Mouse (Mus musculus) hindbrain, embryonic 10.5 days (tissue): ENCODE measurements at regions not wholly inside any gene's neighbourhood (a gene's known extent, or its start where the extent isn't known, plus 50 kb on each side); places are given as distances from the start of the nearest gene placed in this dataset.

Source experiments
- DNase-seq: peaks from one replicate; pipeline ENCODE4 v3.0.0-alpha.2; 2017; ENCODE audit warnings: low spot score
- H3K27ac ChIP-seq: fragments of 300-500 bp; sonication (generic); 2 replicates; pipeline ENCODE4 v1.5.1; 2016; ENCODE audit warnings: mild to moderate bottlenecking, moderate library complexity
- H3K27me3 ChIP-seq: fragments of 300-500 bp; sonication (generic); 2 replicates; pipeline ENCODE4 v1.6.1; 2016; ENCODE audit warnings: mild to moderate bottlenecking; ENCODE audit not compliant: poor library complexity, insufficient read depth, severe bottlenecking
- H3K36me3 ChIP-seq: fragments of 300-500 bp; sonication (generic); 2 replicates; pipeline ENCODE4 v1.6.1; 2016; ENCODE audit warnings: mild to moderate bottlenecking, moderate library complexity
- H3K4me1 ChIP-seq: fragments of 300-500 bp; sonication (generic); replicated peaks from 2 replicates; pipeline ENCODE4 v1.6.1; 2016; ENCODE audit warnings: mild to moderate bottlenecking
- H3K4me3 ChIP-seq: fragments of 300-500 bp; sonication (generic); 2 replicates; pipeline ENCODE4 v1.5.1; 2016; ENCODE audit warnings: mild to moderate bottlenecking, moderate library complexity
- H3K9me3 ChIP-seq: fragments of 300-500 bp; sonication (generic); 2 replicates; pipeline ENCODE4 v1.6.1; 2016; ENCODE audit warnings: mild to moderate bottlenecking, moderate library complexity
- WGBS: fragments of 180-500 bp; shearing (Covaris S2); methylation state at CpG from one replicate; pipeline ENCODE4 v1.1.7; 2016; 5-methylcytosine and 5-hydroxymethylcytosine counted together

DNA sequence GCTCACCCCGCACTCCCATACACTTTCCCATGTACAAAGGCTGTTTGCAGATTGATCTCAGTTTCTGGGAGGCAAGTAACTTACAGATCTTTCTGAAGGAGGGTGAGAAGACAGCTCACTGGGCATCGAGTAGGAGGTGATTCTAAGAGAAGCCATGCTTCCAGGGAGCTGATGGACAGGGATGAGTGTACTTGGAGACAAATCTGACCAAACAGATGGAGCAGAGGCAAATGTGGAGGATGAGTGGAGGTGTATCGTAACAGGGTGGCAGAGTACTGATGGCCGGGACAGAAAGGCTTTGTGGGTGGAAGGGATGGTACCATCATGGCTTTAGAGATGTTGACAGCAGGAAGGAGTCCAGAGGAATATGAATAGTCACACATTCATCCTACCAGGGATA is 212.4 kb downstream of the Fam84a start:
- H3K27me3 ChIP-seq, result no peaks in the 10 kb centered on the region
- H3K9me3 ChIP-seq, result no peaks in the 10 kb centered on the region
- H3K4me1 ChIP-seq, result no peaks in the 10 kb centered on the region
- H3K27ac ChIP-seq, result no peak overlapping the region
- no peaks in the 10 kb centered on the region for H3K36me3 ChIP-seq
- DNase-seq, result no peak
- WGBS, result 93% methylated on average over 4 of the region's 4 CpGs
- no peak overlapping the region for H3K4me3 ChIP-seq

DNA sequence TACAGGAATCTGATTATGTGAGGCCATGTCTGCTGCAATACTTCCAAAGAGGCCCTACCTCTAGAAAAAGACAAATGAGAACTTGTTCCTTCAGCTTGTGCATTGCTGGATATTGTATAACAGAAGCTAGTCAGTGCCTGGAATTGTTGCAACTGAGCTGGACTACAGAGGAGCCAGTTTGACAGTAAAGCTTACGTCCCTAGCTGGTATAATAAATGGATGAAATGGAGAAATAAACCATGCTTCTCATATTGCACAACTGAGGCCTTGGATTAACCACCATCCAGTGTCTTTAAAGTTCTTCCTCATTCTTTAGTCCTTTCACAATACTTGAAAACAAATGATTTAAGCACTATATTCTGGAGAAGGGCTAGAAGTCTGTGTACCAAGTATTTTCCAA is 230.8 kb downstream of the Fam84a start:
- no peak overlapping the region for H3K27ac ChIP-seq

DNA sequence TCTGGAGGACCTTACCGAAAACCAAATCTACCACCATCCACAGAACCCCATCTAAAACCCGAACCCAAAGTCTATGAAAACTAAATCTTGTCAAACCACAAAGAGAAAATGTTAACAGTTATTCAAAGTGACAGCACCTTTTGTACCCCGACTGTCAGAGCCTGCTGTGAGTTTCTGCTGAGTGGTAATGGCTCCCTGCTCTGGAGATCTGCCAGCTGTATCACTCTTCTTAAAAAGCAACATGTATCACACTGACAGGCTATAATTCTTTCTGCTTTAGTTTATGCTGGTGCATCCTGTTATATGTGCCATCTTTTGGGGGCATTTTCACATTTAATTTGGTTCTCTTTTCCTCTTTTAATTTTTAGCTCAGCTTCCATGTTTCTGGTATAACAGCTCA is 268.5 kb downstream of the Fam84a start:
- no peaks in the 10 kb centered on the region for H3K27me3 ChIP-seq
- WGBS, result 64% methylated on average over 3 of the region's 3 CpGs
- DNase-seq, result no peak
- H3K36me3 ChIP-seq, result no peaks in the 10 kb centered on the region
- no peaks in the 10 kb centered on the region for H3K9me3 ChIP-seq
- no peaks in the 10 kb centered on the region for H3K4me1 ChIP-seq
- no peak overlapping the region for H3K27ac ChIP-seq
- no peak overlapping the region for H3K4me3 ChIP-seq

More for the DNA sequence above, 230.8 kb downstream of the Fam84a start:
- Histone ChIP-seq H3K4me1 (no peaks in the 10 kb centered on the region), H3K36me3 (no peaks in the 10 kb centered on the region), H3K4me3 (no peak overlapping the region), H3K27me3 (no peaks in the 10 kb centered on the region), H3K9me3 (no peaks in the 10 kb centered on the region)
- no peak for DNase-seq
- 85% methylated on average over 1 of the region's 1 CpGs for WGBS

DNA sequence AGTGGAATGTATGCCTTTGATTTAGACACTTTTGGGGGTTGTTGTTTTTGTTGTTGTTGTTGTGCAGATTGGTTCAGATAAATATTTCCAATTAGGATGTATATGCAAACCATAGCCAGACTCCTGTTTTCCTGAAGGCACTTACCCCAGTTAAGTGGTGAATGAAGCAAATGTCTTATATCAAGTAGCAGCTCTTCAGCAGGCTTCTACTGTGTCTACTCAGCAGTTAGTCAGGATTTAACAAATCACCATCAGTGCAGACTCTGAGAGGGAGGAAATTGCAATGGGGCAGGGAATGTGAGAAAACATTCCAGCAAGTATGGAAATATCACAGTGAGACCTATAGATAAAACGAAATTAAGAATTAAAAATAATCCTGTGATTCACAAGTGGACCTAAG is 282.7 kb downstream of the Fam84a start:
- Histone ChIP-seq H3K27ac (no peak overlapping the region), H3K4me1 (no peaks in the 10 kb centered on the region), H3K9me3 (no peaks in the 10 kb centered on the region), H3K36me3 (no peaks in the 10 kb centered on the region), H3K27me3 (no peaks in the 10 kb centered on the region), H3K4me3 (no peak overlapping the region)
- WGBS, result 68% methylated on average over 1 of the region's 1 CpGs
- no peak for DNase-seq

DNA sequence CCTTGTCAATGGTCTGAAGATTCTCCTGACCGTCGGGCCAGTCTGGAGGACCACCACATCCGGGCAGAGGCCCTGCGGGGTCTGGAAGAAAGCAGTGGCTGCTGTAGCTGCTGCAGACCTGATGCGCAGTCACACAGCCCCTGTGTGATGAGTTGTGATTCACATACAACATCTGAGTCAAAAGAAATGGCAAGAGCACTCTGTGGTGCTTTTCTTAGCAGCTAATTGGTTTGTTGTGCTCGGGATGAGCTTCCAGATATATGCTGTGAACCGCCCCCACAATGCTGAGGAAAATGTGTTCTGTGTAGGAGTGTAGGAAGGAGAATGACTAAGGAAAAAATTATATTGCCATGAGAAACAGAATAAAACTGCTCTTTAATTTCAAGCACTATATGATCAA is 290.6 kb downstream of the Fam84a start:
- no peak overlapping the region for H3K27ac ChIP-seq
- no peak overlapping the region for H3K4me3 ChIP-seq
- H3K27me3 ChIP-seq, result no peaks in the 10 kb centered on the region
- no peak for DNase-seq
- no peaks in the 10 kb centered on the region for H3K36me3 ChIP-seq
- H3K9me3 ChIP-seq, result 0 out of 2 replicates have a peak, but pooled peaks cover 3% of the 10 kb centered on the region
- H3K4me1 ChIP-seq, result no peaks in the 10 kb centered on the region
- 92% methylated on average over 7 of the region's 7 CpGs for WGBS

DNA sequence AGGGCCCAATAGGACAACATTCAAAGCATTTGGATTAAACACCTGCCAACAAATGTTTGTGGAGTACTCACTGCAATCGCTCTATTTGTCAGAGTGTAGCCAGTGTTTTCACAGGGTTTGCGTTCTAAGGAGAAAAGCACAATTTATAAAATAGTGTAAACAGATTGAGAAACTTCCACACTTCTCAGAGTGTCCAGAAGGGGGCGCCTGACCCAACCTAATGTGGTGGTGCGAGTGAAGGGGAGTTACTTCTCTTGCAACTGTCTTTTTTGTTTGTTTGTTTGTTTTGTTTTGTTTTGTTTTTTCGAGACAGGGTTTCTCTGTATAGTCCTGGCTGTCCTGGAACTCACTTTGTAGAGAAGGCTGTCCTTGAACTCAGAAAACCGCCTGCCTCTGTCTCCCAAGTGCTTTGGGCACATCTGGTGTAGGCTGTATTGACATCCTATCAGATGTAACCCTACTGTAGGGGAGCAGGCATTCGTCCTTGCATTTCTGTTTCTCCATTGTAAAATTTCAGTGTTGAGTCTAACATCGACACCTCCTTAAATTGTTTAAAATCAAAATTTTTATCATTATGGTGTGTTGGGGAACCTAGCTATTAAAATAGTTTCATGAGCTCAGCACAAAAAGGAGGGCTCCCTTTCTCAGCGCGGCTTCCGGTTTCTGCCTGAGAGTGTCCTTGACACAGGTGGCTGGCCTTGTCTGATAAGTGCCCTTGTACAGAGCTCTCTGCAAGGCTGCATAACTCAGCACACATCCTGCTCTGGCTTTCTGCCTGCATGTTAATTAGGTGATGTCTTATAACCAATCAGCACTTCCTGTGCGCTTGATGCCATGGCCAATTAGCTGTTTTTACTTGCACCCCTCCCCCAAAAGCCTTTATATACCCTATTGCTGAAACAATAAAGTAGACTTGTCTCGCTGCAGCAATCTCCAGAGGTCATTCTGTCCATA is 307.0 kb downstream of the Fam84a start:
- peaks cover 7% of the 10 kb centered on the region; the same call in 1 of the 2 replicates for H3K9me3 ChIP-seq
- 66% methylated on average over 13 of the region's 13 CpGs for whole genome bisulfite sequencing
- no peak overlapping the region for H3K27ac ChIP-seq
- no peaks in the 10 kb centered on the region for H3K4me1 ChIP-seq
- peak; percentile 20 for DNase-seq
- H3K27me3 ChIP-seq, result no peaks in the 10 kb centered on the region
- H3K4me3 ChIP-seq, result no peak overlapping the region
- H3K36me3 ChIP-seq, result no peaks in the 10 kb centered on the region

DNA sequence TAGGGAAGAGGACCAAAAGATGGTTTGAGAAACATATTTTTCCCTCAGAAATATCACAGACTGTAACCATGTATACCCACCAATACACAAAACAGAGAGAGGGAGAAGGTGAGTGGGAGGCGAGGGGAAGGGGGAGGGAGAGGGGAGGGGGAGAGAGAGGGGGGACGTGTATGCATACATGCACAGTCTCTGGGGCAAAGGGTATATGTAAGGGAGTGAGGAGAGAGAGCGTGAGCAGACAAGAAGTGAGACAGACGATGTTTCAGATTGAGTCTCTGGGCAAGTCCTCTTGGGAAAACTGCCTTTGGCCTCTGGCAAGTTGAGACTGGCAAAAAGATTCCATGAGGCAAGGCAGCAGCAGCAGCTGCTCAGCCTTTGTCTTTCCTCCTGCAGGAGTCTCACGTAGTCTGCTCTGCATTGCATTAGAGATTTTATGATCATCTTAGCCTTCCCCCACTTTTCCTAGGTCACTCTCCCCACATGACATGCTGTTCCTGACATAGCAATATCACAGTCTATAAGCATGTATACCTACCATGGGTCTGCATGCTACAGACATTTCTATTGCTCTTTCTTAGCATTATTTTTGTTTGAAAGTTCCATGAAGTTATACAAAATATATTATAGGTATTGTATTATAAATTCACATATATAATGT is 308.3 kb downstream of the Fam84a start:
- H3K27ac ChIP-seq, result no peak overlapping the region
- no peaks in the 10 kb centered on the region for H3K4me1 ChIP-seq
- no peaks in the 10 kb centered on the region for H3K27me3 ChIP-seq
- H3K36me3 ChIP-seq, result no peaks in the 10 kb centered on the region
- H3K4me3 ChIP-seq, result no peak overlapping the region
- 56% methylated on average over 5 of the region's 5 CpGs for WGBS
- no peak for DNase-seq
- 0 out of 2 replicates have a peak, but pooled peaks cover 4% of the 10 kb centered on the region for H3K9me3 ChIP-seq

DNA sequence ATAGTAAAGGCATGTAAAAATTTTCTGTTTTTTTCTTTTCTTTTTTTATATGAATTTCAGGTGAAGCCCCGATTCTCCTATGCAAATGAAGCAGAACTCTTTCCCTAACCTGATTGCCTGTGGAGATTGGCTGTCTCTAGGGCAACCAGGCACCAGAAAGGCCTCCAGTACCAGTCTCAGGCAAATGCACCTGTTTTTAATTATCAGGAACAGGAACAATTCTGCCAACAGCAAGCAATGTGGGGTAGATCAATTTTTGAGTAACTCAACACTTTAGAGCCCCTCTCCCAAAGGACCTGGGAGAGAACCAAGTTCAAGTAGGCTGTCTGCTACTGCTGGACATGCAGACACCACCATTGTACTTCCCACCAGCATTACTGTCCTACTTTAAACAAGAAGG is 310.6 kb downstream of the Fam84a start:
- no peaks in the 10 kb centered on the region for H3K36me3 ChIP-seq
- H3K27me3 ChIP-seq, result no peaks in the 10 kb centered on the region
- H3K27ac ChIP-seq, result no peak overlapping the region
- H3K4me1 ChIP-seq, result no peaks in the 10 kb centered on the region
- no peak overlapping the region for H3K4me3 ChIP-seq
- H3K9me3 ChIP-seq, result no peaks in the 10 kb centered on the region
- 76% methylated on average over 1 of the region's 1 CpGs for WGBS
- DNase-seq, result no peak

DNA sequence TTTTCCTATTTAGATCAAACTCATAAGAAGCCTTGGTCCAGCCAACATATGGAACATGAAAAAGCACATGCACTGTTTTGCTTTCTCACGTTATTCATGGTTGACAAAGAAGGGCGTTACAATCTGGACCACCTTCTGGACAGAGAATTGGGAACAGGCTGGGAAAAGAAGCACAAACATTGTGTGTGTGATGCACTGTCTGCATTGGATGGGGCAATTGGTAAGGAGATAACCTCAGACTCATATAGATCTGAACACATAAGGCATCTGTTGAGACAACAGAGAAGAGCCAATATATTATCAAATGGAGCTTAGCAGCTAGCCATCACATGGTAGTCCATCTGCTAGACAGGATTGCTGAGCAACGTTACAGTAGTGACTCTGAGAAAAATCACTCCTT is 317.1 kb downstream of the Fam84a start:
- Histone ChIP-seq H3K27me3 (no peaks in the 10 kb centered on the region), H3K4me3 (no peak overlapping the region), H3K36me3 (no peaks in the 10 kb centered on the region), H3K4me1 (no peaks in the 10 kb centered on the region), H3K9me3 (no peaks in the 10 kb centered on the region), H3K27ac (no peak overlapping the region)
- DNase-seq, result no peak
- WGBS, result 78% methylated on average over 3 of the region's 3 CpGs

DNA sequence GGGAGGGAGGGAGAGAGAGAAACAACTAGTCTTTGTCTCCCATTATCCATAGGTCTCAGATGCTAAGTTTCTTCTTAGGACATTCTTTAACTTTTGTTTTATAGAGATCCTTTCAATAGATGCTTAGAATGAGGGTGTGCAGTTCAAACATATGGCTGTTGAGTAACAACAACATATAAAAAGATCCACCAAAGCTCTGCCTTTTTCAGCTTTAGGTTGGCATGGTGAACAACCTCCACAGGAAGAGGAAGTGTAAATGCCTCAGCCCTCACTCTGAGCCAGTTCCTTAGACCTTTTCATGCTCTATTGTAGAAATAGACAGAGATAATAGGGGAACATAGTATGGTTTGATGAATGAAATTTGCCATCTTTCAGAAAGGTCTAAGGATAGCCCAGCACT is 326.0 kb downstream of the Fam84a start:
- Histone ChIP-seq H3K9me3 (no peaks in the 10 kb centered on the region), H3K4me3 (no peak overlapping the region), H3K4me1 (no peaks in the 10 kb centered on the region), H3K27me3 (no peaks in the 10 kb centered on the region), H3K27ac (no peak overlapping the region), H3K36me3 (no peaks in the 10 kb centered on the region)
- DNase-seq, result no peak

DNA sequence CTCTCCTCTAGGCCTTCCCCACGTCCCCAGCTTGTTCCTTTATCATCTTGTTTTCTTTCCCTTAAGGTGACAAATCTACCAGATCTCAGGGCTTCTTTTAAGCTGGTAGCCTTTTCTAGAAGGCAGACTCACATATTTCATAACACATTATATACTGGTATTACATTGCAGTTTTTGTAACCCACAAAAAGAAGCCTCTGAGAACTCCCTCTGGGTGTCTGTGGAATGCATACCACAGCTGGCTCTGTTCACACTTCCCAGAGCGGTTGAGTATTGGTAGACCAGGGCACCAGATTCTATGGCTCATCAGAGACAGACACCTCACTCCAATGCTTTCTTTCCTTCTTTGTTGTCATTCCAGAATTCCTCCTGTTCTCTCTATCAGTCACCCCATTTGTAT is 336.4 kb downstream of the Fam84a start:
- H3K4me3 ChIP-seq, result no peak overlapping the region
- H3K27me3 ChIP-seq, result no peaks in the 10 kb centered on the region
- no peaks in the 10 kb centered on the region for H3K4me1 ChIP-seq
- WGBS, result 77% methylated on average over 2 of the region's 2 CpGs
- H3K9me3 ChIP-seq, result no peaks in the 10 kb centered on the region
- no peak for DNase-seq
- H3K27ac ChIP-seq, result no peak overlapping the region
- no peaks in the 10 kb centered on the region for H3K36me3 ChIP-seq

DNA sequence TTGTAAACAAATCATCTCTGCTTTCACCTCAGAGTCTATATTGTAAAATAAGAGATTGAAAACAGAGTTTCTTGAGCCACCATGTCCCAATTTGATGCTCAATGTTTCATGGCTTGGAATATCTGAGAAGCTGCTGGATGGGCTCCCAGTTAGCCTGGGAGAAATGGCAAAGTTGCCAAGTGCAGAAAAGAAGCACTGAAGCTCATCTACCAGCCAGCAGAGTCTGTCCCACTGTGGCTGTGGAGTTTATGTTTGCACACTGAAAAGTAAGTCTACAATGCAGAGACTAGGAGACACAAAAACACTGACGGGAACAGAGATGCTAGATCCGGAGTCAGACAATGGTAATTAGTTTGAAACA is 341.7 kb downstream of the Fam84a start:
- 88% methylated on average over 2 of the region's 2 CpGs for WGBS
- H3K4me1 ChIP-seq, result no peaks in the 10 kb centered on the region

DNA sequence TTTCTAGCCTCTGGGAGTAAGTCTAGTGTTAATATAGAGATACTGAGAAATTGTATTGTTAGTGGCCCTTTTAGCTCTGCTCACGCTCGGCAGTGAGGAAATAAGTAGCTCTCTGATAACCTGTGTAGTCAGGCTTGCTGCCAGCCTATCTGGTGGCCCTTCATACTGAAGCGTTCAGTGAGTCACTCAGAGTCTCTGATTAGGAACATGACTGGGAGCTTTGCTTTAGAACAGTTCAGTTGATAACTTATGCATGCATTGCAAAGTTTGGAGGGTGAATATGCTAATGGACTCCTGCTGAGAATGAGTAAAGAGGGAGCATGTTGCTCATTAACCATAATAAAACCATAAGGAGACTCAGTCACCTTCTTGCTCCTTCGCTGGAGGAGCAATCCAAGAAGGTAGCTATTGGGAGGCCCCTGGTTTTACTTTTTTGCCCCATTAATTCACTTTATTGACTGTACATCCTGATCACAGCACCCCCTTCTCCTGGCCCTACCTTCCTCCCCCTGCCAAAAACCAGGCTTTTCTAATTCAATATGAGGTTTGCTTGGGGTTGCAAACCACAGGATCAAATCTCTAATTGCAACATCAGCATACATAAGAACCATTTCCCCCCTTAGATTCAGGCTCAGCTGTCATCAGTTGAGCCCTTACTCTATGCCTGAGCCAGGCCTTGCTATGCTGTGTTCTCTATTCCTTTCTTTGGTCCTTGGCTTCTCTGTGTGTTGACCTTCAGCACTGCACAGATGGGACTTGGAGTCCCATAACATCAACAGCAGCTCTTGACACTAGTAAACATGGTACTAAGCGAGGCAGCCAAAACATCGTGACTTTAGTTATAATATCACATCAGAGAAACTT is 342.3 kb downstream of the Fam84a start:
- H3K27ac ChIP-seq, result no peak overlapping the region
- H3K36me3 ChIP-seq, result no peaks in the 10 kb centered on the region
- no peaks in the 10 kb centered on the region for H3K27me3 ChIP-seq
- WGBS, result 87% methylated on average over 6 of the region's 6 CpGs
- no peak for DNase-seq
- H3K4me3 ChIP-seq, result no peak overlapping the region
- H3K9me3 ChIP-seq, result no peaks in the 10 kb centered on the region
- no peaks in the 10 kb centered on the region for H3K4me1 ChIP-seq

More for the DNA sequence above, 341.7 kb downstream of the Fam84a start:
- Histone ChIP-seq H3K27ac (no peak overlapping the region), H3K9me3 (no peaks in the 10 kb centered on the region), H3K4me3 (no peak overlapping the region), H3K27me3 (no peaks in the 10 kb centered on the region), H3K36me3 (no peaks in the 10 kb centered on the region)
- no peak for DNase-seq
